Mouse (Mus musculus) forebrain, embryonic 13.5 days (tissue): ENCODE measurements around the gene Mark1. TPM values are rescaled to one million over a fixed set of nuclear protein-coding genes. Genes with fewer than 3 reads are reported as not detected.
A peak's percentile ranks its signal among the peaks of the same experiment; 100 is the strongest.

Source experiments
- ATAC-seq: fragments of 200-750 bp; cut with Nextera tagmentation; 2 replicates; pipeline ENCODE4 v1.8.0; 2017
- H3K27ac ChIP-seq: fragments of 300-500 bp; sonication (generic); 2 replicates; pipeline ENCODE4 v1.5.1; 2015; ENCODE audit warnings: inconsistent platforms, mild to moderate bottlenecking, moderate library complexity
- H3K27me3 ChIP-seq: fragments of 300-500 bp; sonication (generic); 2 replicates; pipeline ENCODE4 v1.6.1; 2015; ENCODE audit warnings: mild to moderate bottlenecking, inconsistent platforms
- H3K36me3 ChIP-seq: fragments of 300-500 bp; sonication (generic); 2 replicates; pipeline ENCODE4 v1.6.1; 2015; ENCODE audit warnings: mild to moderate bottlenecking, inconsistent platforms; ENCODE audit not compliant: poor library complexity, severe bottlenecking
- H3K4me1 ChIP-seq: fragments of 300-500 bp; sonication (generic); 2 replicates; pipeline ENCODE4 v1.6.1; 2015; ENCODE audit warnings: inconsistent platforms
- H3K4me2 ChIP-seq: fragments of 300-500 bp; sonication (generic); 2 replicates; pipeline ENCODE4 v1.6.1; 2015; ENCODE audit warnings: inconsistent platforms, mild to moderate bottlenecking, moderate library complexity
- H3K4me3 ChIP-seq: fragments of 300-500 bp; sonication (generic); 2 replicates; pipeline ENCODE4 v1.5.1; 2015; ENCODE audit warnings: mild to moderate bottlenecking, inconsistent platforms
- H3K9ac ChIP-seq: fragments of 300-500 bp; sonication (generic); 2 replicates; pipeline ENCODE4 v1.6.1; 2015; ENCODE audit warnings: mild to moderate bottlenecking, inconsistent platforms
- H3K9me3 ChIP-seq: fragments of 300-500 bp; sonication (generic); replicated peaks from 2 replicates; pipeline ENCODE4 v1.6.1; 2016; ENCODE audit warnings: inconsistent platforms
- WGBS: fragments of 180-500 bp; shearing (Covaris S2); methylation state at CpG from one replicate; pipeline ENCODE4 v1.1.7; 2015; 5-methylcytosine and 5-hydroxymethylcytosine counted together
- polyA plus RNA-seq: library from polyadenylated mRNA; unstranded; fragments of >200 nt; fragmentation: Nextera tagmentation; extraction: Ambion mirVana; gene quantifications from 2 replicates; pipeline ENCODE4 v1.2.1, GENCODE M21; 2015

Gene Mark1
- polyA plus RNA-seq, 1 experiment from 2014 or later: 10.1 TPM

DNA sequence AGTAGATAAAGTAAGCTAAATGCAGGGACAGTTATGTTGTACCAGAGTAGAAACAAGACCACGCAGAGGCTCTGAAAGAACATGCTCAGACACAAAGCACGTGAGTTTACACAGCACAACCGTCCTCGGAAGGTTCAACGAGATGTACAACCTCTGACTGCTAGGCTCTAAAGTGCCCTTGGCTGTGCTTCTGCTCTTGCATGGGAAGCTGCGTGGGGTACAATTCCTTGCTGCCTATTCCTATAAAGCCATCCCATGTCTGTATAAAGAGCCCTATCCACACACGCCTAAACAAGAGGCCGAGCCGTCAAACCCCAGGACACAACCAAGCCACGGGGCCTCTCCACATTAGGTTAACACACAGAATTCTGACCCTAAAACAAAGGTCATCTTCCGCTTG is 1.9 kb downstream of the Mark1 start:
- Histone ChIP-seq H3K9ac (peak overlapping the region; percentile 98), H3K4me1 (peaks cover 39% of the 10 kb centered on the region), H3K4me3 (peak overlapping the region; percentile 98), H3K27me3 (no peaks in the 10 kb centered on the region), H3K4me2 (peak overlapping the region; percentile 82), H3K27ac (no peak overlapping the region), H3K9me3 (no peaks in the 10 kb centered on the region), H3K36me3 (no peaks in the 10 kb centered on the region)
- 34% methylated on average over 11 of the region's 11 CpGs for WGBS
- no peak for ATAC-seq

DNA sequence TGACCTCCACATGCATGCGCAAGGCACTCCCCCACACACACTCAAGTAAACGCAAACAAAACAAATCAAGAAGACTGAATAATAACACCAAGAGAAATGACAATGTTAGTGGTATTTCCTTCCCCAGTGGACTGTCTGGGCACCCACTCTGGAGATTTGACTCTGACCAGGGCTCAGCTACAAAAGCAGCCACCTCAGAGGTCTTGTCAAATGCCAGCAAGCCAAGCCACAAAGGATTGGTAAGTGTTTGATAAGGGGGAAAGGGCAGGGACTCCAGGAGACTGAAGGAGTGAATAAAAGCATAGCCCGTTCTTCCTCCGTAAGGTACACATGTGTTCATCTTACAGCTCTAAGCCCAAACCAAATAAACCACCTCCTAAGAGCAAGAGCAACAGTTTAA is 4.0 kb downstream of the Mark1 start:
- Histone ChIP-seq H3K4me1 (peaks cover 38% of the 10 kb centered on the region), H3K4me3 (no peak overlapping the region), H3K4me2 (no peak overlapping the region), H3K9ac (no peak overlapping the region), H3K36me3 (no peaks in the 10 kb centered on the region), H3K9me3 (no peaks in the 10 kb centered on the region), H3K27ac (no peak overlapping the region), H3K27me3 (no peaks in the 10 kb centered on the region)
- 75% methylated on average over 4 of the region's 4 CpGs for WGBS
- ATAC-seq: no peak

DNA sequence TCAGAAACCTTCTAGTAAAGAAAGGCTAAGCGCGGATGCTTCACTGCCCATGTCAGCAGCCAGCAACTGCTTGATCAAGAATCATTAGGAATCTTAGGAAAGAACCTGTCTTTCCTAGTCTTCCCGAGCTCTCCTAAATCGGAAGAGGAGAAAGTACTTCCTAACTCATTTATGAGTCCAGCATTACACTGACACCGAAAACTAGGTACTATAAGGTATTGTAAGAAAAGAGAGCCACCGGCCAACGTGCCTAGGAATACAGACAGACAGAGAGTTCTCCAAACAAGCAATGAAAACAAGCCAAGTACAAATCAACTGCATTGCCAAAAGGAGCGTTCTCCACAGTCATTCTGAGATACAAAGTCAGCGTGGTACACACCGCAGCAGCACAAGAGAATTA is 8.2 kb downstream of the Mark1 start:
- ATAC-seq: no peak
- WGBS: 92% methylated on average over 10 of the region's 10 CpGs

DNA sequence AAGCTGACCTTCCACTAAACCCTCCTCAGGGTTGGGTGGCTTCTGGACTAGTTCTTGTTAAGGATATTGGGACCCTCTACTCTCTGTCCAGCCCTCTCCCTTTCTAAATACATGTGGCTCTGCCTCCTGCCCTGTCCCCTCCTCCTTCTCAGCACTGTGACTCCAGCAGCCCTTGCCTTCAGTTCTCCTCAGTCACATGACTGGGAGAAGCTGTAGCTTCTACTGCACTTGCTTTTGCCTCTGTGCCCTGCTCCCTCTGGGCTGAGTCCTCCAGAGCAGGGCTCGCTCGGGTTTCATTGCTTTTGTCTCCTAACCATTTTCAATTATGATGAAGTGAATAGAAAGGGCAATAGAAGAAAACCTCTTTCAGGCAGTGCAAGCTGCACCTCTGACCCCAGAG is 12.6 kb downstream of the Mark1 start:
- no peak for ATAC-seq
- no peak overlapping the region for H3K4me3 ChIP-seq
- H3K36me3 ChIP-seq: no peaks in the 10 kb centered on the region
- WGBS: 10% methylated on average over 2 of the region's 2 CpGs
- H3K27ac ChIP-seq: no peak overlapping the region
- H3K9me3 ChIP-seq: no peaks in the 10 kb centered on the region
- peaks cover 28% of the 10 kb centered on the region for H3K4me1 ChIP-seq
- no peak overlapping the region for H3K9ac ChIP-seq
- no peaks in the 10 kb centered on the region for H3K27me3 ChIP-seq
- H3K4me2 ChIP-seq: no peak overlapping the region

More for the DNA sequence above, 8.2 kb downstream of the Mark1 start:
- Histone ChIP-seq H3K9me3 (no peaks in the 10 kb centered on the region), H3K27ac (no peak overlapping the region), H3K4me2 (no peak overlapping the region), H3K4me3 (no peak overlapping the region), H3K27me3 (no peaks in the 10 kb centered on the region), H3K4me1 (peaks cover 41% of the 10 kb centered on the region), H3K9ac (no peak overlapping the region), H3K36me3 (no peaks in the 10 kb centered on the region)

- 82% methylated on average over 2 of the region's 2 CpGs for WGBS
- Histone ChIP-seq H3K9me3 (no peaks in the 10 kb centered on the region), H3K27me3 (no peaks in the 10 kb centered on the region), H3K4me3 (no peak overlapping the region), H3K4me1 (peaks cover 23% of the 10 kb centered on the region), H3K4me2 (no peak overlapping the region), H3K27ac (no peak overlapping the region), H3K36me3 (peaks cover 12% of the 10 kb centered on the region), H3K9ac (no peak overlapping the region)
- no peak for ATAC-seq
Observed at GRCm38 (mm10) chr1:184984723-184985122, 14.6 kb downstream of the Mark1 start.

DNA sequence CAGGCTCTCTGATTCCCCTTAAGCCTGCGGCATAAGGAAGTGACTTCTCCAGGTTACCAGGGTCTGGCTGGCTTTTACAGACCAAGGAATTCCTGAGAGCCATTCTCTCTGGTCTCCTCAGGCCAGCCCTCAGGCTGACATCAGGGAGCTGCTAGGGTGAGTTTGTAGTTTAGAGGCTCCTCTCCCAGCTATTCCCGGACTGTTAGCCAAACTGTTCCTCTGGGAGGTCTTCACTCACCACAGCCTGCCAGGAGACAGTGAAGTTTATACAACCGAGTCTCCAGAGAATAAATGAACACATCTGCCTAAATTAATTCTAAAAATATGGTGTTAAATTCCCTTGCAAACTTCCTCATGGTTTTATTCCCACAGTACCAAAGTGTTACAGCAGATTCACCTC is 15.6 kb downstream of the Mark1 start:
- peaks cover 12% of the 10 kb centered on the region for H3K36me3 ChIP-seq
- H3K9ac ChIP-seq: no peak overlapping the region
- no peak overlapping the region for H3K4me3 ChIP-seq
- H3K4me1 ChIP-seq: peaks cover 20% of the 10 kb centered on the region
- no peak for ATAC-seq
- H3K9me3 ChIP-seq: no peaks in the 10 kb centered on the region
- H3K27ac ChIP-seq: no peak overlapping the region
- H3K27me3 ChIP-seq: no peaks in the 10 kb centered on the region
- no peak overlapping the region for H3K4me2 ChIP-seq
- 72% methylated on average over 3 of the region's 3 CpGs for WGBS

- Histone ChIP-seq H3K27ac (no peak overlapping the region), H3K4me2 (no peak overlapping the region), H3K9ac (no peak overlapping the region), H3K4me3 (no peak overlapping the region), H3K36me3 (no peaks in the 10 kb centered on the region), H3K27me3 (no peaks in the 10 kb centered on the region), H3K9me3 (no peaks in the 10 kb centered on the region), H3K4me1 (peaks cover 8% of the 10 kb centered on the region)
- WGBS: 44% methylated on average over 8 of the region's 8 CpGs
- ATAC-seq: no peak
Observed at GRCm38 (mm10) chr1:184972214-184972776, 27.1 kb downstream of the Mark1 start.

DNA sequence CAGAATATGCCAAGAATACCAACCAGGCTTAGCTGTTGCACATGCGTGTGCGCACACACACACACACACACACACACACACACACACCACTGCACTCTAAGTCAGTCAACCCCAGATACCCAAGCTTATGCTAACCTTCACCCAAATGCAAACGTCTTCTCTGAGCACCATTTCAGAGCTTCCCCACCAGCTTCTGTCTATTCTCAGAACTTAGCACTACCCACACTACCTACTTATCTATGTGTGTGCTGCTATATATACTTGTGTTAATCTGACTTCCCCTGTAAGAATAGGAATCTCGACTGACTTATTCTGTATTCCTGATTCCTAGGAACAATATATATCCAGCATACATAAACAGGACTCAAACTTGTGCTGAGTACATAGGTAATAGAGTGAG is 30.0 kb downstream of the Mark1 start:
- WGBS: 88% methylated on average over 4 of the region's 4 CpGs
- Histone ChIP-seq H3K27me3 (no peaks in the 10 kb centered on the region), H3K9me3 (no peaks in the 10 kb centered on the region), H3K4me2 (no peak overlapping the region), H3K36me3 (no peaks in the 10 kb centered on the region), H3K4me3 (no peak overlapping the region), H3K9ac (no peak overlapping the region), H3K27ac (no peak overlapping the region), H3K4me1 (peaks cover 13% of the 10 kb centered on the region)
- no peak for ATAC-seq

DNA sequence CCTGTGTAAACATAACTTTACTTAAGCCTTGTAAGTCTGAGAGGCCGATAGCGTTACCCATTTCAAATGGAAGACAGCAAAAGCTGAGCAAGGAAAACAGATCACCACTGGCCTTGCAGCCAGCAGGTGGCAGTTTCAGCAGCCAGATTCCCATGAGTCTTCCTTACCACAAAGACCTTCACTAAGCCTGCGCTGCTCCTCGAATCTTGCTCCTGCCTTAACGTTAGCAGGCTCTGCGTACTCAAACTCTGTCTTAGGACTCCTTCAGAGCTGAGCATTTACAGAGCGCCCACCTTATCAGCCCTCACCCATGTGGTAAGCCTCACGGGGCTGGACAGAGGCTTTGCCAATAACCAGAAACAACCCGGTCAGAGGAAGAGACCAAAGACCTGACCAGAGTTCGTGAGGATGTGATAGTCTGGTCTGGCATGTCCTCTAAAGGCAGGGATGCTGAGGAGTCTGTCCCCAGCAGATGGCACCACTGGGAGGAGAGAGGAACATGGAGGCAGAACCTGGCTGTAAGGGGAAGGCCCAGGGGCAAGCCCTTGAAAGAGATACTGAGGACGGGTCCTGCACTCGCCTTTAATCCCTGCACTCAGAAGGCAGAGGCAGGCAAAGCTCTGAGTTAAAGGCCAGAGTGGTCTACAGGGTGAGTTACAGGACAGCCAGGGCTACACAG is 33.5 kb downstream of the Mark1 start:
- whole genome bisulfite sequencing: 67% methylated on average over 12 of the region's 12 CpGs
- peak; percentile 50; the same call in 1 of the 2 replicates for ATAC-seq
- Histone ChIP-seq H3K27ac (no peak overlapping the region; the same call in 1 of the 2 replicates), H3K4me2 (no peak overlapping the region), H3K27me3 (no peaks in the 10 kb centered on the region), H3K36me3 (peaks cover 12% of the 10 kb centered on the region), H3K4me1 (peaks cover 5% of the 10 kb centered on the region; the same call in 1 of the 2 replicates), H3K9me3 (peaks cover 11% of the 10 kb centered on the region), H3K4me3 (no peak overlapping the region), H3K9ac (no peak overlapping the region)

- Histone ChIP-seq H3K4me2 (no peak overlapping the region), H3K9me3 (peaks cover 16% of the 10 kb centered on the region), H3K27ac (no peak overlapping the region), H3K36me3 (peaks cover 15% of the 10 kb centered on the region), H3K27me3 (no peaks in the 10 kb centered on the region), H3K4me3 (no peak overlapping the region), H3K9ac (no peak overlapping the region), H3K4me1 (peaks cover 7% of the 10 kb centered on the region; the same call in 1 of the 2 replicates)
- ATAC-seq: no peak
- 88% methylated on average over 12 of the region's 12 CpGs for WGBS
Observed at GRCm38 (mm10) chr1:184963121-184963693, 36.2 kb downstream of the Mark1 start.

GRCm38 (mm10) chr1:184961853-184962252 is 37.5 kb downstream of the Mark1 start:
- Histone ChIP-seq H3K27ac (no peak overlapping the region), H3K36me3 (peaks cover 24% of the 10 kb centered on the region), H3K9me3 (peaks cover 21% of the 10 kb centered on the region), H3K9ac (no peak overlapping the region), H3K4me1 (peaks cover 7% of the 10 kb centered on the region; the same call in 1 of the 2 replicates), H3K27me3 (no peaks in the 10 kb centered on the region), H3K4me2 (no peak overlapping the region), H3K4me3 (no peak overlapping the region)
- 85% methylated on average over 5 of the region's 5 CpGs for WGBS
- no peak for ATAC-seq

- no peak overlapping the region; the same call in 1 of the 2 replicates for H3K27ac ChIP-seq
- H3K36me3 ChIP-seq: peaks cover 24% of the 10 kb centered on the region
- H3K9ac ChIP-seq: no peak overlapping the region
- WGBS: 77% methylated on average over 9 of the region's 9 CpGs
- H3K9me3 ChIP-seq: peaks cover 23% of the 10 kb centered on the region
- 0 out of 2 replicates have a peak, but pooled peaks cover 3% of the 10 kb centered on the region for H3K4me1 ChIP-seq
- H3K4me2 ChIP-seq: no peak overlapping the region
- H3K4me3 ChIP-seq: no peak overlapping the region
- no peaks in the 10 kb centered on the region for H3K27me3 ChIP-seq
- ATAC-seq: no peak
Observed at GRCm38 (mm10) chr1:184958818-184959217, 40.6 kb downstream of the Mark1 start.
